Mouse (Mus musculus) embryonic facial prominence, embryonic 11.5 days (tissue): ENCODE data around the gene Pld6. TPM values are rescaled to one million over a fixed set of nuclear protein-coding genes. Genes with fewer than 3 reads are reported as not detected.

Source experiments
- ATAC-seq: fragments of 200-750 bp; cut with Nextera tagmentation; replicated peaks from 2 replicates; pipeline ENCODE4 v1.8.0; 2017; ENCODE audit warnings: low read depth; ENCODE audit not compliant: insufficient number of reproducible peaks, low FRiP score, low TSS enrichment
- DNase-seq: peaks from one replicate; pipeline ENCODE4 v3.0.0-alpha.2; 2015; ENCODE audit warnings: low spot score
- H3K27ac ChIP-seq: fragments of 300-500 bp; sonication (generic); replicated peaks from 2 replicates; pipeline ENCODE4 v1.5.1; 2014; ENCODE audit warnings: mild to moderate bottlenecking, low read depth, low read length, control low read depth
- H3K27me3 ChIP-seq: fragments of 300-500 bp; sonication (generic); 2 replicates; pipeline ENCODE4 v1.6.1; 2014; ENCODE audit warnings: mild to moderate bottlenecking, low read length, moderate library complexity, mixed read lengths; ENCODE audit not compliant: control insufficient read depth, insufficient read depth
- H3K36me3 ChIP-seq: fragments of 300-500 bp; sonication (generic); replicated peaks from 2 replicates; pipeline ENCODE4 v1.6.1; 2014; ENCODE audit warnings: low read depth, mild to moderate bottlenecking, low read length, moderate library complexity, mixed read lengths; ENCODE audit not compliant: control insufficient read depth, insufficient read depth
- H3K4me1 ChIP-seq: fragments of 300-500 bp; sonication (generic); 2 replicates; pipeline ENCODE4 v1.6.1; 2014; ENCODE audit warnings: low read length, mixed read lengths; ENCODE audit not compliant: control insufficient read depth, insufficient read depth
- H3K4me2 ChIP-seq: fragments of 300-500 bp; sonication (generic); 2 replicates; pipeline ENCODE4 v1.6.1; 2014; ENCODE audit warnings: low read depth, mild to moderate bottlenecking, control low read depth, low read length, moderate library complexity
- H3K4me3 ChIP-seq: fragments of 300-500 bp; sonication (generic); 2 replicates; pipeline ENCODE4 v1.5.1; 2014; ENCODE audit warnings: low read depth, low read length, control low read depth
- H3K9ac ChIP-seq: fragments of 300-500 bp; sonication (generic); replicated peaks from 2 replicates; pipeline ENCODE4 v1.6.1; 2014; ENCODE audit warnings: mild to moderate bottlenecking, control low read depth, low read length
- H3K9me3 ChIP-seq: fragments of 300-500 bp; sonication (generic); replicated peaks from 2 replicates; pipeline ENCODE4 v1.6.1; 2016; ENCODE audit warnings: mild to moderate bottlenecking, low read length, inconsistent platforms, mixed read lengths; ENCODE audit not compliant: control insufficient read depth
- WGBS: fragments of 180-500 bp; shearing (Covaris S2); extraction: QIAGEN DNeasy Blood & Tissue Kit; methylation state at CpG from one replicate; pipeline ENCODE4 v1.1.7; 2014; 5-methylcytosine and 5-hydroxymethylcytosine counted together
- polyA plus RNA-seq: library from polyadenylated mRNA; unstranded; fragments of >200 nt; fragmentation: Nextera tagmentation; extraction: Ambion mirVana; gene quantifications from 2 replicates; pipeline ENCODE4 v1.2.1, GENCODE M21; 2014

Pld6 gene
- polyA plus RNA-seq, 1 experiment from 2014 or later: 1.2 TPM

GRCm38 (mm10) chr11:59810480-59811158, 23.2 kb upstream of the Pld6 start:
- no peak for DNase-seq
- Histone ChIP-seq H3K9ac (peak overlapping the region; percentile 98), H3K4me3 (peak overlapping the region; percentile 75), H3K27me3 (no peaks in the 10 kb centered on the region), H3K27ac (peak overlapping the region; percentile 95; the same call in 1 of the 2 replicates), H3K36me3 (no peaks in the 10 kb centered on the region; the same call in none of the 2 replicates), H3K4me2 (peak overlapping the region; percentile 48), H3K9me3 (no peaks in the 10 kb centered on the region), H3K4me1 (0 out of 2 replicates have a peak, but pooled peaks cover 3% of the 10 kb centered on the region)
- 68% methylated on average over 14 of the region's 14 CpGs for WGBS
- no peak for ATAC-seq

- Histone ChIP-seq H3K27ac (peak within 1 kb of the TSS; percentile 95), H3K36me3 (no peaks in the 10 kb centered on the region; the same call in none of the 2 replicates), H3K4me1 (0 out of 2 replicates have a peak, but pooled peaks cover 3% of the 10 kb centered on the region), H3K4me3 (peak within 1 kb of the TSS; percentile 75), H3K27me3 (no peaks in the 10 kb centered on the region), H3K9me3 (no peaks in the 10 kb centered on the region), H3K9ac (peak within 1 kb of the TSS; percentile 98), H3K4me2 (peak within 1 kb of the TSS; percentile 48)
- peak; percentile 93 for ATAC-seq
- DNase-seq: peak; percentile 83
- WGBS: under 1% methylated on average over 52 of the region's 52 CpGs
Observed at GRCm38 (mm10) chr11:59809670-59810474, 22.4 kb upstream of the Pld6 start, which contains the start of gene Flcn. Gene Flcn, minus strand, starts transcription at chr11:59810016.

- Histone ChIP-seq H3K4me1 (0 out of 2 replicates have a peak, but pooled peaks cover 3% of the 10 kb centered on the region), H3K9me3 (no peaks in the 10 kb centered on the region), H3K9ac (peak overlapping the region; percentile 98), H3K4me3 (peak overlapping the region; percentile 75), H3K27me3 (no peaks in the 10 kb centered on the region), H3K4me2 (peak overlapping the region; percentile 48), H3K36me3 (no peaks in the 10 kb centered on the region; the same call in none of the 2 replicates), H3K27ac (peak overlapping the region; percentile 95; the same call in 1 of the 2 replicates)
- under 1% methylated on average over 15 of the region's 15 CpGs for WGBS
- ATAC-seq: peak; percentile 42; the same call in 1 of the 2 replicates
- peak; percentile 6 for DNase-seq
Observed at GRCm38 (mm10) chr11:59809071-59809669, 21.7 kb upstream of the Pld6 start.

GRCm38 (mm10) chr11:59808170-59808960, 20.9 kb upstream of the Pld6 start:
- Histone ChIP-seq H3K4me2 (peak overlapping the region; percentile 48), H3K4me3 (peak overlapping the region; percentile 75), H3K27ac (no peak overlapping the region), H3K4me1 (0 out of 2 replicates have a peak, but pooled peaks cover 3% of the 10 kb centered on the region), H3K9ac (peak overlapping the region; percentile 3), H3K9me3 (no peaks in the 10 kb centered on the region), H3K36me3 (no peaks in the 10 kb centered on the region; the same call in none of the 2 replicates), H3K27me3 (no peaks in the 10 kb centered on the region)
- ATAC-seq (no peak), DNase-seq (no peak)
- WGBS: 65% methylated on average over 14 of the region's 14 CpGs

- Histone ChIP-seq H3K4me1 (0 out of 2 replicates have a peak, but pooled peaks cover 3% of the 10 kb centered on the region), H3K36me3 (peaks cover 11% of the 10 kb centered on the region), H3K9me3 (no peaks in the 10 kb centered on the region), H3K9ac (no peak overlapping the region), H3K27me3 (no peaks in the 10 kb centered on the region), H3K4me2 (no peak overlapping the region), H3K4me3 (no peak overlapping the region), H3K27ac (no peak overlapping the region)
- ATAC-seq (no peak), DNase-seq (no peak)
- 95% methylated on average over 2 of the region's 2 CpGs for WGBS
Observed at GRCm38 (mm10) chr11:59805656-59806055, 18.2 kb upstream of the Pld6 start.

GRCm38 (mm10) chr11:59805256-59805655, 17.8 kb upstream of the Pld6 start:
- Histone ChIP-seq H3K4me3 (no peak overlapping the region), H3K27me3 (no peaks in the 10 kb centered on the region), H3K4me2 (no peak overlapping the region), H3K9ac (no peak overlapping the region), H3K4me1 (0 out of 2 replicates have a peak, but pooled peaks cover 3% of the 10 kb centered on the region), H3K9me3 (no peaks in the 10 kb centered on the region), H3K36me3 (peaks cover 12% of the 10 kb centered on the region), H3K27ac (no peak overlapping the region)
- WGBS: 100% methylated on average over 1 of the region's 1 CpGs
- no peak for DNase-seq
- ATAC-seq: no peak

- Histone ChIP-seq H3K36me3 (peaks cover 16% of the 10 kb centered on the region), H3K27ac (no peak overlapping the region), H3K4me2 (no peak overlapping the region), H3K9ac (no peak overlapping the region), H3K27me3 (no peaks in the 10 kb centered on the region), H3K4me3 (no peak overlapping the region), H3K9me3 (no peaks in the 10 kb centered on the region), H3K4me1 (0 out of 2 replicates have a peak, but pooled peaks cover 3% of the 10 kb centered on the region)
- no peak for ATAC-seq
- no peak for DNase-seq
- WGBS: 88% methylated on average over 22 of the region's 22 CpGs
Observed at GRCm38 (mm10) chr11:59804409-59805110, 17.1 kb upstream of the Pld6 start.
